Mouse (Mus musculus) ES-E14 (cell line): ENCODE measurements at regions not wholly inside any gene's neighbourhood (a gene's known extent, or its start where the extent isn't known, plus 50 kb on each side); places are given as distances from the start of the nearest gene placed in this dataset.

ENCODE experiments used
- DNase-seq: peaks from one replicate; pipeline ENCODE4 v3.0.0-alpha.2; 2013; ENCODE audit warnings: low read depth, low spot score
- H3K27ac ChIP-seq: 2 replicates; pipeline ENCODE4 v1.5.1; 2012; ENCODE audit warnings: low read depth, mild to moderate bottlenecking, low read length, moderate library complexity, mixed read lengths; ENCODE audit not compliant: poor library complexity, insufficient read depth, severe bottlenecking
- H3K36me3 ChIP-seq: 2 replicates; pipeline ENCODE4 v1.6.1; 2012; ENCODE audit warnings: mild to moderate bottlenecking, low read length, moderate library complexity, mixed read lengths; ENCODE audit not compliant: control insufficient read depth, poor library complexity, insufficient read depth, severe bottlenecking
- H3K4me1 ChIP-seq, 2 experiments: fragments of 150-350 bp in 1 of 2; sonication (generic) in 1 of 2; 2 replicates each; pipeline ENCODE4 v1.6.1; 2012; ENCODE audit warnings: low read length in 2 of 2, mild to moderate bottlenecking in 1 of 2, mixed read lengths in 1 of 2; ENCODE audit not compliant: control insufficient read depth in 2 of 2, insufficient read depth in 2 of 2, poor library complexity in 1 of 2
- H3K4me3 ChIP-seq, 2 experiments: fragments of 150-350 bp in 1 of 2; sonication (generic) in 1 of 2; 2 replicates each; pipeline ENCODE4 v1.5.1; 2012; ENCODE audit warnings: low read length in 2 of 2, low read depth in 1 of 2, mild to moderate bottlenecking in 1 of 2, mixed read lengths in 1 of 2; ENCODE audit not compliant: insufficient read depth in 1 of 2, poor library complexity in 1 of 2, severe bottlenecking in 1 of 2
- H3K9ac ChIP-seq: 2 replicates; pipeline ENCODE4 v1.6.1; 2012; ENCODE audit warnings: low read depth, mild to moderate bottlenecking, low read length, mixed read lengths; ENCODE audit not compliant: poor library complexity, insufficient read depth, severe bottlenecking
- H3K9me3 ChIP-seq: fragments of 150-350 bp; sonication (generic); 2 replicates; pipeline ENCODE4 v1.6.1; 2012; ENCODE audit warnings: low read depth, mild to moderate bottlenecking, low read length; ENCODE audit not compliant: control insufficient read depth, insufficient read depth
- CHD2 ChIP-seq: IDR thresholded peaks from 2 replicates; pipeline ENCODE4 v1.6.1; 2014; ENCODE audit warnings: mild to moderate bottlenecking, low read depth, low read length, inconsistent platforms
- HCFC1 ChIP-seq: IDR thresholded peaks from 2 replicates; pipeline ENCODE4 v1.6.1; 2012; ENCODE audit warnings: low read length, inconsistent platforms, borderline replicate concordance; ENCODE audit not compliant: insufficient read depth
- MAFK ChIP-seq: IDR thresholded peaks from 2 replicates; pipeline ENCODE4 v1.6.1; 2014; ENCODE audit warnings: mild to moderate bottlenecking, low read depth, low read length, inconsistent platforms; ENCODE audit not compliant: insufficient read depth
- ZC3H11A ChIP-seq: IDR thresholded peaks from 2 replicates; pipeline ENCODE4 v1.6.1; 2012; ENCODE audit warnings: low read depth, mild to moderate bottlenecking, inconsistent platforms, low read length, borderline replicate concordance
- ZNF384 ChIP-seq: IDR thresholded peaks from 2 replicates; pipeline ENCODE4 v1.6.1; 2012; ENCODE audit warnings: low read depth, low read length, inconsistent platforms
- in situ Hi-C, 2 experiments: fragments of 600-800 bp; cut with MboI; formaldehyde crosslinking; loops; one replicate each; pipeline ENCODE4 v1.15.1; 2025; ENCODE audit warnings: low sequenced_read_pairs in 2 of 2, inconsistent platforms in 1 of 2; ENCODE audit not compliant: unreplicated experiment in 2 of 2

DNA sequence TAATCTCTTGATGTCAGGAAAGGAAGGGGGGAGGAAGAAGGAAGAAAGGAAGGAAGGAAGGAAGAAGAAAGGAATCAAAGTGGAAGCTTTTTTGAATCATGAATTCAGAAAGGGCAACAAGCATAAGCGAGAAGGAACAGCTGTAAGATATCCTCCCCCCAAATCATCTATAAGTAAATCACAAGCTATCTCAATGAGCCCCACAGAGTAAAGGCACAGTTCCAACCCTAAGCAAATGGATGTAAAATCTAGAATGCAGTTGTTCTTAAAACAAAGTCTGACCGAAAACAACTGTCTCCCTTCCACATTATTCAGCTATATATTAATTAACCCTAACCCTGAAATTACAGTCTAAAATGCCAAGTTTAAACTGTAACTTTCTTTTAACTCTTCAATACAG is 136.5 kb downstream of the Mat2b start:
- in situ Hi-C loops = no loop called here
- no peaks in the 10 kb centered on the region for H3K9me3 ChIP-seq

DNA sequence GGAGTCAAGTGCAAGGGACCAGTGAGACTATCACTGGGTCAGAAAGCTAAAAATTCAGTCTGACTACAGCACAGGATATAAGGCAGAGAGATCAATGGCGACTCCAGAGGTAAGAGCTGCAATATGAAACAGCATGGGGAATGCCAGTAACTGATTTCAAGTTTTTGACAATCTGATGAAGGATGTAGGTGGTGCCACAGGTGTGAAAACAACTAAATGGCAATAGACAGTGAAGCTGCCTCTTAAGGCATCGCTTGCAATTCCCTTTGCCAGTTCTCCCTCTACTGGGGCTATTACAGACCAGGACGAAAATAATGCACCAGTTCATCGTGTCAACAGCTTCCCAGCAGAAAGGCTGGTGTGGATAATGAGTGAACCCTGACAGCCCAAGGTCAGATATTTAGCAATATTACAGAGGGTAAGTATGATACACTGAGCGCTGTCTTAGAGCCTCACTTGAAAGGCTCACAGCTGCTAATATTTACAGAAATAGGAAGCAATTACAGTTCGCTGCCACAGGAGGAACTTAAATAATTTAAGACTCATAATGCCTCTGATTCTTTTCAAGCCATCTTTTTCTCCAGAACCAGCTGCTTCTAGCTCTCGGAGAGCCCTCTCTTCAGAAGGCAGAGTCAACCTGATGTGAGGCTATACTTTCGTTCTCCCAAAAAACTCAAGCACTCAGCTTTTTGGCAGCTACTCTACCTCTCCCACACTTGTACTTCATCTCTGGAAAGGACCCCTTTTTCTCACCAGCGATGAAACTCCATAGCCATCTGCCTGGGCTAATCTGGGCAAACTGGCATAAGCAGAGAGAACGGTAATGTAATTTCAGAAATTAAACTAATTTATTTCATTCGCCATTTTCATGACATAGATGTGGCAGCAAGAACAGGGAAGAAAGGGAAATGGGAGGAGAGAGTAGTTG is 139.9 kb downstream of the Mat2b start:
- no peak overlapping the region for H3K27ac ChIP-seq
- H3K9ac ChIP-seq = no peak overlapping the region
- TF ChIP-seq CHD2 (no peak), ZNF384 (no peak), MAFK (no peak), ZC3H11A (no peak), HCFC1 (no peak)
- in situ Hi-C loops = no loop called here
- no peak for DNase-seq
- no peak overlapping the region for H3K4me3 ChIP-seq
- H3K4me1 ChIP-seq = no peaks in the 10 kb centered on the region
- H3K36me3 ChIP-seq = no peaks in the 10 kb centered on the region
- no peaks in the 10 kb centered on the region for H3K9me3 ChIP-seq

More for the DNA sequence above, 136.5 kb downstream of the Mat2b start:
- DNase-seq = no peak
- no peak for TF ChIP-seq MAFK
- no peak for TF ChIP-seq CHD2
- no peak for TF ChIP-seq ZC3H11A
- no peak for TF ChIP-seq HCFC1
- no peak for TF ChIP-seq ZNF384
- H3K4me1 ChIP-seq = no peaks in the 10 kb centered on the region
- no peak overlapping the region for H3K9ac ChIP-seq
- no peaks in the 10 kb centered on the region for H3K36me3 ChIP-seq
- no peak overlapping the region for H3K27ac ChIP-seq
- no peak overlapping the region for H3K4me3 ChIP-seq

- no peaks in the 10 kb centered on the region for H3K9me3 ChIP-seq
- no peak for DNase-seq
- in situ Hi-C loops = no loop called here
Measured at GRCm38 (mm10) chr11:40552054-40552453, 142.9 kb downstream of the Mat2b start.

DNA sequence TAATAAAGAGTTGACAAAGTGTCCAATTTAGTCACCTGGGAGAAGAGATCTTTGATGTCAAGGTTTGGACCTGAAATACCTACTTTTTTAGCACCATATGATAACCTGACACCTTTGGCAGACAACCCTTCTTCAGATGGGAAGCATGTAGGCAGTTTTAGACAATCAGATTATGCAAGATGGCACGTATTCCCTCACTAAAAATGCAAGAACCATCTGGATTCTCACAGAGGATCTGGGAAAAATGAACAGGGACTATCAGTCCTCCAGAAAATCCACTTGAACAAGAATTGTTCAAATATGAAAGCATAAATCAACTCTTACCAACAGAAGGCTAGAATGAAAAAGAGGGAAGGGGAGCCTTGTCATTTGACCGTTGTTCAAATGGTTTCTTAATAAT is 148.4 kb downstream of the Mat2b start:
- Histone ChIP-seq H3K36me3 (no peaks in the 10 kb centered on the region), H3K9me3 (no peaks in the 10 kb centered on the region), H3K4me3 (no peak overlapping the region), H3K9ac (no peak overlapping the region), H3K4me1 (no peaks in the 10 kb centered on the region), H3K27ac (no peak overlapping the region)
- no peak for DNase-seq
- in situ Hi-C loops = no loop called here
- no peak for TF ChIP-seq HCFC1

More at GRCm38 (mm10) chr11:40552054-40552453, 142.9 kb downstream of the Mat2b start:
- Histone ChIP-seq H3K4me3 (no peak overlapping the region), H3K9ac (no peak overlapping the region), H3K4me1 (no peaks in the 10 kb centered on the region), H3K27ac (no peak overlapping the region), H3K36me3 (no peaks in the 10 kb centered on the region)
- no peak for TF ChIP-seq MAFK
- no peak for TF ChIP-seq HCFC1
- no peak for TF ChIP-seq ZNF384
- no peak for TF ChIP-seq ZC3H11A

DNA sequence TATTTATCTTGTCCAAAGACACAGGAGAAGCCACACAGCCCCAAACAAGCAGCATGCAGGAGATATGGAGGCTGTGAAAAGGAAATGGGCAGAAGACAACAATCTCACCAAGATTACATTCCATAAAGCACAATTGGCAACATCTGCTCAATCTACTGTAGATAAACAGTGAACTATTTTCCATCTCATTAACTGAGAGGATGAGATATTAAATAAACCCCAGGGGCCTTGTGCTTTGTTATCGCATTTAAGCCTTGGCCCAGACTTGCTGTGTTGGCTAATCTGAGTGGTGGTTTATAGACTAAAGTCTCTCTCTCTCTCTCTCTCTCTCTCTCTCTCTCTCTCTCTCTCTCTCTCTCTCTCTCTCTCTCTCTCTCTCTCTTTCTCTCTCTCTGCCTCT is 149.5 kb downstream of the Mat2b start:
- no peaks in the 10 kb centered on the region for H3K36me3 ChIP-seq
- DNase-seq = no peak
- H3K9ac ChIP-seq = no peak overlapping the region
- no peaks in the 10 kb centered on the region for H3K9me3 ChIP-seq
- H3K4me3 ChIP-seq = no peak overlapping the region
- no peaks in the 10 kb centered on the region for H3K4me1 ChIP-seq
- in situ Hi-C loops = no loop called here
- no peak overlapping the region for H3K27ac ChIP-seq
- no peak for TF ChIP-seq ZNF384
- TF ChIP-seq CHD2 = no peak
- TF ChIP-seq HCFC1 = no peak
- no peak for TF ChIP-seq MAFK
- TF ChIP-seq ZC3H11A = no peak
